Mouse (Mus musculus) thymus, adult 2 months (tissue): Measurements from ENCODE around the gene Dpp6.

Experiments
- CTCF ChIP-seq: fragments of 200-500 bp; IDR thresholded peaks from 2 replicates; pipeline ENCODE4 v1.5.1; 2012; ENCODE audit warnings: mild to moderate bottlenecking, control low read depth, low read length, moderate library complexity, borderline replicate concordance; ENCODE audit not compliant: control insufficient read depth, poor library complexity, insufficient read depth; ENCODE audit errors: extremely low read depth
- POLR2A ChIP-seq: fragments of 200-500 bp; IDR thresholded peaks from 2 replicates; pipeline ENCODE4 v1.6.1; 2012; ENCODE audit warnings: mild to moderate bottlenecking, low read length, control low read depth, moderate library complexity; ENCODE audit not compliant: control insufficient read depth, poor library complexity, insufficient read depth; ENCODE audit errors: extremely low read depth

DNA sequence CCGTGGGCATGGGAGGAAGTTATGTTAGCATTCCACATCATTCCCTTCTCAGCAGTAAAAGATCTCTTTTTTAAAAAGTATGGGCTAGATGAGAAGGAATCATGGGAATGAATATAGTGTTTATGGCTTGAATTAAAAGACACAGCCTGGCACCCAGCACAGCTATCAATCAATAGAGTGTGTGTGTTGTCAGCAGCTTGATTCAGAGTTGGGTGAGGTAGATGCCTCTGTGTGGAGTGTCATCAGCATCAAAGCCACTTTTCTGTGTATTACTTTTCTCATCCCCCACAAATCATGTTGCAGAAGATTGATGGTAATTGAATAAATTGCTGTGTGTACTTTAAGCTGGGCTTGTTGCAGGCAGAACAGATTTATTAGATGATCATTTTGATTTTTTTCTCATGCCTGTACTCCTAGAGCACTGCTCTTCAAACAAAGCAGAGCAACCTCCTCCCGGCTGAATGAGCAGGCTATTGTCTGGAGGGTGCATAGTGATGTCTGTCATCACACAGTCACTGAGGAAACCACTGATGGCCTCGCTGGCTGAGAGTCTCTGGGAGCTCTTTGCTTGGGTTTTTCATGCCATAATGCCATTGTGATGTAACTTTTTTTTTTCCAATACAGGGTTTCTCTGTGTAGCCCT lies 201.4 kb downstream of the Dpp6 start:
- TF ChIP-seq CTCF (no peak), POLR2A (no peak)
